Mouse (Mus musculus) mesoderm, embryonic 11.5 days (tissue): ENCODE measurements around the gene Rgs12.

Experiments used
- DNase-seq: peaks from one replicate; pipeline ENCODE4 v3.0.0-alpha.2; 2012; ENCODE audit warnings: low read depth, low spot score

Rgs12 gene

DNA sequence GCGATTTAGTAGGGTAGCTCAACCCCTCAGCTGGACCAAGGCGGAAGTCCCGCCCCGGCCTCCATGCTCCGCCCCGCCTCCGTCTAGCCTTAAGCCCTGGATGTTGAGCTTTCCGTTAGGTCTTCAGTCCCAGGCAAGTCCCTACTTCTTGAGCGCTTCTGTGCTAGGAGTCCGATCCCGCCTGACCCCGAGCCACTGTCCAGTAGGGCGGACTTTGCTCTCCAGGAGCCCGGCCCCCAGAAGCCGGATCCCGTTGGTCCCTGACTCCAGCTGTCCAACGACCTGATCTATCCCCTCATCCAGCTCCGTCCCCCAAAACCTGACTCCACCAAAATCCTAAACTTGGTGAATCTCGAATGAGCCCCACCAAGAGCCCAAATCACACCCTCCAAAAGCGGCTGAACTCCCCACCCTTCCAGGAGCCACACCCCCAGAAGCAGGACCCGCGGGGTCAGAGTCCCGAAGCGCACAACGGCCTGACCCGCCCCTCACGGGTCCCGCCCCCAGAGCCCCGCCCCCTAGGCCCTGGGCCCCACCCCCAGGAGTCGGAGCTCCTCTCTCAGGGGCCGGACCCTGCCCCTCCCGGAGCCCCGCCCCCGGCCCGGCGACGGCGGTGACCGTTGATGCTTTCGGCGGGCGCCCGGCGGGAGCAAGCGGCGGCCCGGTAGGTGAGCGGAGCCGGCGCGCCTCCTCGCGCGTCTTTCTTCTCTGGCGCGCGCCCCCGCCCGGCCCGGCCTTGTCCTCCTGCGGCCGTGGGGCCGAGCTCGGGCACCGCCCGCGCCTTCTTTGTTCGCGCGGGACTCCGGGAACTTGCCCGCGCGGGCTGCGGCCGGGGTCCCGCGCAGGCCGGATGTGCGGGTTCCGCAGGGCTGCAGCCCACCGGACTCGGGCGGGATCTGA lies at the start of gene Rgs12:
TSS of gene Rgs12 (plus strand) at position 585 of the 900 bp plus-strand sequence.
- DNase-seq, result peak; percentile 87

DNA sequence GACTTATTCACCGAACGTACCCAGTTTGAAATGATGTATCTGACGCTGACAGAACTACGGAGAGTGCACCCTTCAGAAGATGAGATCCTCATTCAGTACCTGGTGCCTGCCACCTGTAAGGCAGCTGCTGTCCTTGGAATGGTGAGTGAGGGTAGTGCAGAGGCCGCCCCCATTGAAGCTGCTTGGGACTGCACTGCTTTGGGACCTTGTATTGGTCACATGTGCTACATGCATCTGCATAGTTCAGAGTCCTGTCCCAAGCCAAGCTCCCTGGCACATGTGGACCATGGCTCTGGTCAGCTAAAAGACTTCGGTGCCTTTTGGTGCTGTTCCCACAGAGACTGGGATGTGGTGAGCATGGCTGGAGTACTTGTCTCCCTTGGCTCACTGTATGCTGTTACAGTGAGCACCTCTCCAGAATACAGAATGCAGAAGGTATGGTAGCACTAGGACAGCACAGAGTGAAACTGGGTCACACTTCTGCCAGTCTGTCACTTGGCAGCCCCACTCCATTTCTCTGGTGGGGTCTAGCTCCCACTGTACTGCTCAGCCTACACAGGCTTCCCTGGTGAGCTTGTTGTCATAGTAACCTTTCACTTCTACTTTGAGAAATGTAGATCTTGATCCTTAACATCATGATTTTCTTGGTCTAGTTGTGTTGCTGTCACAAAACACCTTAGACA lies 49.3 kb upstream of the Rgs12 start:
- no peak for DNase-seq

DNA sequence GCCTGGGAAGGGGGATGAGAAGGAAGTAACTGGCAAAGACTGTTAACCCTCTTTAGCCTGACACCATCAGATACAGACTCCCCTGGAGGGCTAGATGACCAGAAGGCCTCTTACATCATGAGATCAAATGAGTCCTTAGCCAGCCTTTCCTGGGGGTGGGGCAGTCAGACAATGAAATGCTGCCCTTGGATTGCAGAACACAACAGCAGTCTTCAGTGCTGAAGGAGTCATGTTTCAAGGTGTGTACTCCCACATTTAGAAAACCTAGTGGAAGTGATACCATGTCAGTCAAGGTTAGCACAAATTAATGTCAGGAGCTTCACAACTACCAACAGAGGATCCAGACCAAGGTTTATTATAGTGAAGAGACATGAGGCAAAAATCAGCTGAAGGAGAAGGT lies 46.9 kb upstream of the Rgs12 start:
- DNase-seq, result no peak

DNA sequence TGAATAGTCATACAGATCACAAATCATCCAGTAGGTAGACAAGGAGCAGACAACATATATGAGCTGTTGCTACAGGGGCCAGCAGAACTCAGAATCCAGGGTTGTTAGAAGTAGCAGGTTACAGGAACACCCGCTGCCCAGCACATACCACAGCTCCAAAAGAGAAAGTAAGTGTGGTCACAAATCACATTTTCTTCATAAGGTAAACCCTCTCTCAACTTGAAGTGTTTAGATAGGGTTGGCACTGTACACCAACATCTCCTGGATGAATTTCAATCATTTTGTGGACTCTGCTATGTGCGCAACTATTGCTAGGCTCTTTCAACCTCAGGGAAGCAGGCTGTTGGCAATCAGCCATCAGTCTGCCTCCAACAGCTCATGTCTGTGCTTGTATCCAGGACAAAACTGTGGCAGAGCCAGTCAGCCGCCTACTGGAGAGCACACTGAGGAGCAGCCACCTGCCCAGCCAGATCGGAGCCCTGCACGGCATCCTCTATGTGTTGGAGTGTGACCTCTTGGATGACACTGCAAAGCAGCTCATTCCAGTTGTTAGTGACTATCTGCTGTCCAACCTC lies 46.3 kb upstream of the Rgs12 start:
- no peak for DNase-seq

DNA sequence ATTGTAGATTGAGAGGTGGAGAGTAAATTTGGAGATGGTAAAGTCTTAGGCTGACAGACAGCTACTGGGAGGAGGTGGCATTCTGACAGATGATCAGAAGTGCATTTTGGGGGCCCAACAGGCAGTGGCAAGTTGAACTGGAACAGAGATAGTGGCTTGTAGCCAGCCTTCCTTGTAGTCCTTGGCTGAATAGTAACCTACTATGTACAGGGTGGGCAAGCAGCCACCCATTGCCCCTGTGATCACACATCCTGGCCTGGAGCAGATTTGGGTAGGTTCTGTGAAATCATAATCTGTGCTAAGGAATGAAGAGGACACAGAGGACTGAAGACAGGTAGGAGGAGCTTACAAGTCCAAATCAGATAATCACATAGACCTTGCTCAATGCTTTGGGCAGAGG lies 44.8 kb upstream of the Rgs12 start:
- DNase-seq, result no peak

DNA sequence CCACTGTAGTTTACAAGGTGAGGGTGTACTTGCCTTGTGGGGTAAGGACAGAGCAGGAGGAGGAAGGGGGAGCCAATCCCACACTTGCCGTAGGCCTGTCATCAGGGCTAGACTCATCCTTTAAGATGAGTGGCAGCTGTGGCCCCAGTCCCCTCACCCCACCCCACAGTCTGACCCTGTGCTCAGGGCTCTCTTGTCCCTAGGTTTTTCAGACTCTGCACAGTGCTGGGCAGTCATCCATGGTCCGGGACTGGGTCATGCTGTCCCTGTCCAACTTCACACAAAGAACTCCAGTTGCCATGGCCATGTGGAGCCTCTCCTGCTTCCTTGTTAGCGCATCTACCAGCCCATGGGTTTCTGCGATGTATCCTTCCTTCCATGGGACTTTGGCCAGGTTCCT lies 42.0 kb upstream of the Rgs12 start:
- DNase-seq, result no peak

DNA sequence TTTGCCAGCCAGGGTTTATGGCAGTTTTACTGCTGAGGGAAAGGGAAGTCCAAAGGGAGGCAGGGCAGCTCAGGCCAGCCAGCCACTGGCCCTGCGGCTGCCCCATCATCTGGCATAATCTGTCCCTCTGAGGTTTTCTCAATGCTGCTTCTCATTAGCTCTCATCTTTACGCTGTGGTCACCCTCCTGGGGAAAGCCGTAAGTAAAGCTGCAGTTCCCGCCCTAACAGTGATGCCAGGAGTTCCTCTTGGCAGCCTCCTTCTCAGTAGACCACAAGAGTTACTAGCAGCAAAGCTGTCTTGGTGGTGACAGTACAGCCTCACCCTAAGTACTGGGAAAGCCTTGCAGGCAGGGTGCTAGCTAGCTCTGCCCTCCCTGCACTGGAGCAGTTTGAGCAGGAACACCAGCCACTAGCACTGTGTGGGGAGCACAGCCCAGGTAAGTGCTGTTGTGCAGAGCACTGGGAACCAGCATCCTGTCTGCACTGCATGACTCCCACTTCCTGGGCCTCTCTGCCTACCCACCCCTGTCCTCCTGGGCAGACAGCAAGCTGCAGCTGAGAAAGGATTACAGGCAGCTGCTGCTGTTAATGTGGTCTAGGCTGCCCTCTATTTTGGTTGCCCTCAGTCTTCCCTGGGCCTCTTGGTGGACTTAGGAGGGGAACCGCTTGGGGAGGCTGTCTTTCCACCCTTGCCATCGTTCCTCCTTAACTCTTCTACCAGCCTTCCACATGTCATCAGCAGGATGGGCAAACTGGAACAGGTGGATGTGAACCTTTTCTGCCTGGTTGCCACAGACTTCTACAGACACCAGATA lies 41.1 kb upstream of the Rgs12 start, which contains the start of gene Msantd1:
TSS of gene Msantd1 (plus strand) at position 103 of the 816 bp plus-strand sequence.
- no peak for DNase-seq

DNA sequence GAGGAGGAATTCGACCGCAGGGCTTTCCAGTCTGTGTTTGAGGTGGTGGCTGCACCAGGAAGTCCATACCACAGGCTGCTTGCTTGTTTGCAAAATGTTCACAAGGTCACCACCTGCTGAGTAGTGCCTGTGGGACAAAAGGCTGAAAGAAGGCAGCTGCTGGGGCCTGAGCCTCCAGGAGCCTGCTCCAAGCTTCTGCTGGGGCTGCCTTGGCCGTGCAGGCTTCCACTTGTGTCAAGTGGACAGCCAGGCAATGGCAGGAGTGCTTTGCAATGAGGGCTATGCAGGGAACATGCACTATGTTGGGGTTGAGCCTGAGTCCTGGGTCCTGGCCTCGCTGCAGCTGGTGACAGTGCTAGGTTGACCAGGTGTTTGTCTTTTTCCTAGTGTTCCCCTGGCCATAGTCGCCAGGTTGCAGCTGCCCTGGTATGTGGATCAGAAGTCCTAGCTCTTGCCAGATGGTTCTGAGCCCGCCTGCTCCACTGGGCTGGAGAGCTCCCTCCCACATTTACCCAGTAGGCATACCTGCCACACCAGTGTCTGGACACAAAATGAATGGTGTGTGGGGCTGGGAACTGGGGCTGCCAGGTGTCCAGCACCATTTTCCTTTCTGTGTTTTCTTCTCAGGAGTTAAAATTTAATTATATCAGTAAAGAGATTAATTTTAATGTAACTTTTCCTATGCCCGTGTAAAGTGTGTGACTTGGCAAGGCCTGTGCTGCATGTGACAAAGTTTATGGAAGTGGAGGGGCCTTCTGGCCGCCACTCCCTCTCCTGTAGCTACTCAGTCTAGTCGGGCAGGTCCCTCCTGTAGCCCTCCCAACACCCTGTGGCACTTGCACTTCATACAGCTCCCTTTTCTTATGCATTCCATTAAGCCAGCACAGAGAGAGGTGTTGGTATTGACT lies 40.3 kb upstream of the Rgs12 start:
- no peak for DNase-seq

DNA sequence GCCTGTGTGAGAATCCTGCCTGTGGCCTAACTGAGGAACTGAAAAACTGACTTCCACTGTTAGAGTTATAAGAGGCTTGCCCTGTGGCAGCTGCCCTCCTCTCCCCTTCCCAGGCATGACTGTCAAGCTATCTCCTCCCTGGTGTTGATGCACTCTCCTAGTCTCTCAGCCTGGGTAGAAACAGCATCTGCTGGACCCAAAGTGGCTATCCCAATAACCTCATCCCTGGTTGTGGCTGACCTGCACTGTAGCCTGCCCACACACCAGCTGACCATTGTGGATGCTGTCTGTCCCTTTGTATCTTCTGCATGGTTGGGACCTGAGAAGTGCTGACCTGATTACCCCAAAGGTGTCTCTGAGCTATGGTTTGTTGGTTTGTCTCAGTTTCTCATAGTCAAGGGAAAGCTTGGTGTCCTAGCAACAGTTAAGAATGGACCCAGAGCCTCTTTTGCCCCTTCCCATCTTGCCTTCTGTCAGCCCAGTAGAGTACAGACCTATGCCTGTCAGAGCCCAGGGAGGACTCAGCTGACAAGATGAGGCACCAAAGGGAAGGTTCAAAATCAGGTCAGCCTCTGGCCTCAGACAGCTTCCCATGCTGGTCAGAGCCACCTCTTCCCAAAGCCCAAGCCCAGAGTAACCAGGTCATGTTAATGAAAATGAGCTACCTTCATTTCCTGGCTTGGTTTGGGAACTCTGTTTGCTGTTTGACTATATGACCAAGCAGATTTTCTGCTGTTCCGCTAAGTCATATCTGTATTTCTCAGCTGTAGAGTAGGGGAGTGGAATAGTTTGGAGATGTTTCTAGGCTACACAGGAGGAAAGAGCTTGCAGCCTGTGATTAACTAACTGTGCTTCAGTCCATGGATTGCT lies 39.4 kb upstream of the Rgs12 start:
- no peak for DNase-seq

DNA sequence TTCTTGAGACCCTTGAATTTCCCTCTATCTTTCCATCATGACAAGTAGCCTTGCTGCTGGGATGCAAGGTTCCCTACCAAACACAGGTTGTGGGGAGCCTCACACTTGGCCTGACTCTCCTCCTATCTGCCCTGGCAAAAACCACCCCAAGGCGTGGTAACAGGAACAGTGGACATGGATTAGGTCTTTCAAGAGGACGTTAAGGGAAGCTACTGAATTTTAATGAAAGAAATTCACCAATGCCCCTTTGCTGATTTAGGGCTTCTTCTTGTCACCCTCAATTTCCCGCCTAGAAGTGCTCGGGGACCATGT lies 38.8 kb upstream of the Rgs12 start:
- DNase-seq, result no peak

DNA sequence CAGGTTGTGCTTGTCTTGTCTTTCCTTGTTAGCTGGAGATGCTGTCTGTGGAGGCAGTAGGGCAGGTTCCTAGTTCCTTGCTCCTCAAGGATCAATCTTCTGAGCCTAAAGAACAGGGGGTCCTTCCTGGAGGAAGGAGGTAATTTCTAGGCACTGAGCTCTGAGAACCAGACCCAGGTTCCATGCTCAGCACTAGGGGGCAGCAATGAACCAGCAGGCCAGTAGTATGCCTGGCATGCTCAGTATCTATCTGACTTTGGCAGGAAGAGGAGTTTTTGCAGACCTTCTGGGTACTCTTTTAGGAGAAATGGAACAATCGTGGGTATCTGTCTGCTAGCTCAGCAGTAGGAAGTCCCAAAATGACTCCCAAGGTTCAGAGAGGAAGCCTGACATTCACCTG lies 33.4 kb upstream of the Rgs12 start:
- peak; percentile 72 for DNase-seq

DNA sequence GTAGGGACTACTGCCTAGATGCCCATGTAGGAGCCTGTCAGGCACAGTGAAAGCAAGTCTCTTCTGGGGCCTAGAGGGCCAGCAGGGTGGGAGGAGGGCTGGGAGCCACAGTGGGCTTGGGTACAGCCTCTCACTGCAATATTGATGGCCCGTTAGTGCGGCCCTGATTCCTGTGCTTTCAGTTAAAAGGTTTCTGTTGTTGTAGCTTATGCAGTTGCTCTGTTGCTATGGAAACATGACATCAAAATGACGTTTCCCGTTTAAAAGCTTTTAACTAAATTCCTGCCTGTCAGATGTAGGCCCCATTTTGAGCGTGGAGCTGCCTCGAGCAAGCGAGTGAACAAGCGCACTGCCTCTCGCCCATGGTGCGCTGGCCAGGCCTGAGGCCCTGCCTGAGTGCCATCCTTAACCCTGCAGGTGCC lies 32.0 kb upstream of the Rgs12 start:
- DNase-seq, result peak; percentile 45

DNA sequence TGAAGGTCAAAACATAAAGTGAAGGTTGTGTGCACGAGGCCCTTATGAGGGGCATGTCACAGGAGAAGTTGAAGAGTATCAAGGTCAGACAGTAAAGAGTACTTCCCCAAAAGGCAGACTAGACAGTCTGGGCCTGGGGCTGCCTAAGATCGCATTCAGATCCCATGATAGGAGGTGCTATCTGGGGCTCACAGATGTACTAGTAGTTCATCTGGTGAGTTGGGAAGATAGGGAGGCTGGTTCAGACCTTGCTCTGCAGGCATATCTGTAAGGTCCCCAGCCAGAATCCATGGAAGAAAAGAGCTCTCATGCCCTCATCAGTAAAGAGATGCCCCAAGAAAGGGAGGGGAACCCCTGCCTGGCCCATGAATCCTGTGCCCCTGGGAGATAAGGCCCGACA lies 30.5 kb upstream of the Rgs12 start:
- DNase-seq, result no peak

DNA sequence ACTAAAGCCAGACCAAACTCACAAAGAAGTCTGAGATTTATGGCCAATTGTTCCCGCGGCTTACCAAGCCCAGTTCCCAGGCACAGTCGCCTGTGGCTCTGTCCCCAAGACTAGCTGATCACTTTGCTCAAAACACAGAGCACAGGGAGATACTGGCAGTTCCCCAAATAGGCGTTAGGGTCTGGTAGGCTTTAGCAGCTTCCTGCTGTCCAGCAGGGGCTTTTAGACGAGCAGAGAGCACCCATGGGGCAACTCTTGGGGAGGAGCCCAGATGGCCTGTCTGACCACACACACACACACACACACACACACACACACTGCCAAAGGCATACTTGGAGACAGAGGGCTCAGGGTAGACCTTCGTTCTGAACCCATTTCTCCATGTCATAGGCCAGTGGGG lies 26.7 kb upstream of the Rgs12 start:
- DNase-seq, result peak; percentile 33

DNA sequence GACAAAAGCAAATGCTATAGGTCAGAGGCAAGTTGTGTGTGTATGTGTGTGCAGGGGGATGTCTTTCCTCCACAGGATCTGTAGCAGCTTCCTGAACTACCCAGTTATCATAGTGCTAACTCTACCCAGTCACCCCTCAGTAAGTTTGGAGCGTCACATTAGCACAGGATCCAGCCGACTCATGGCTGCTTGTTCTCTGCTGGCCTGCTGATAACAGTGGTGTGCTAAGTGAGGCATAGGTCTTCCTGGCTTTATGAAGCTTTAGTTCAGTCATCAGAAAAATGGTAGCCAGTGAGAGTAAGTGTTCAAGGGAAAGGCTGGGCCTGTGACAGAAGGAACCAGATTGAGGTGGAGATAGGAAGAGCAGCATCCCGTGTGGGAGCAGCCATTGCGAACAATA lies 25.3 kb upstream of the Rgs12 start:
- DNase-seq, result no peak

DNA sequence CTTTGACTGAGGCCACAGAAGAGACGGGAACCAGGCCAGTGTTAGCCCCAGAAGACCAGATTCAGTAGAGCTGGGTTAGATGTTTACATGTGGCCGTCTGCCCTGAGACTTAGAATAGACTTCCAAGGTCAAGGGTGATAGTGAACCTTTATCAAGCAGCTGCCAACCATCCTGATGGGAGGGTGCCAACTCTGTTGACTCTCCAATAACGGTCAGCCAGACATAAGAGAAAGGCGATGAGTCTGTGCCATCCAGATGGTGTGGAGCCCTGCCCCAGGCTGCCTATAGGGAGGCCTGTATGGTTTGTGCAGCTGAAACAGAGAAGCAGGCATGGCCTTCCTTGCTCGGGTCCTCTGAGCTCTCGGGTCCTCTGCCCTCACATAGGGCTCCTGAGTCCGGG lies 24.7 kb upstream of the Rgs12 start:
- DNase-seq, result no peak

DNA sequence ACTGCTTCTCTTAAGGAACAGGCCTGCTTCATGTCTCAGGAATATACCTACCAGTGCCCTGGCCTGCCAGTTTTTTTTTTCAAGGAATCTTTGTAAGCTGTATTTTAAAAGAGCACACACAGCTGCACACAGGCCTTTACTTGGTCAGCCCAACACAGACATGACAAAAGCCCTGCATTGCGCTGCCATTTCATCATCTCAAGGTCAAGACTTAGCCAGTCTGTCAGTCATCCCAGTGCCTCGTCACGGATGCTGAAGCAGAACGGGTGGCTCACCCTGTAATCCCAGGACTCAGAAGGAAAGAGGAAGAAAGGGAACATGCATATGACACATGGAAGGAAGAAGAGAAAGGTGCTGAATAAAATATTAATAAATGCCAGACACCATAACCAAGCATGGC lies 21.6 kb upstream of the Rgs12 start:
- no peak for DNase-seq

DNA sequence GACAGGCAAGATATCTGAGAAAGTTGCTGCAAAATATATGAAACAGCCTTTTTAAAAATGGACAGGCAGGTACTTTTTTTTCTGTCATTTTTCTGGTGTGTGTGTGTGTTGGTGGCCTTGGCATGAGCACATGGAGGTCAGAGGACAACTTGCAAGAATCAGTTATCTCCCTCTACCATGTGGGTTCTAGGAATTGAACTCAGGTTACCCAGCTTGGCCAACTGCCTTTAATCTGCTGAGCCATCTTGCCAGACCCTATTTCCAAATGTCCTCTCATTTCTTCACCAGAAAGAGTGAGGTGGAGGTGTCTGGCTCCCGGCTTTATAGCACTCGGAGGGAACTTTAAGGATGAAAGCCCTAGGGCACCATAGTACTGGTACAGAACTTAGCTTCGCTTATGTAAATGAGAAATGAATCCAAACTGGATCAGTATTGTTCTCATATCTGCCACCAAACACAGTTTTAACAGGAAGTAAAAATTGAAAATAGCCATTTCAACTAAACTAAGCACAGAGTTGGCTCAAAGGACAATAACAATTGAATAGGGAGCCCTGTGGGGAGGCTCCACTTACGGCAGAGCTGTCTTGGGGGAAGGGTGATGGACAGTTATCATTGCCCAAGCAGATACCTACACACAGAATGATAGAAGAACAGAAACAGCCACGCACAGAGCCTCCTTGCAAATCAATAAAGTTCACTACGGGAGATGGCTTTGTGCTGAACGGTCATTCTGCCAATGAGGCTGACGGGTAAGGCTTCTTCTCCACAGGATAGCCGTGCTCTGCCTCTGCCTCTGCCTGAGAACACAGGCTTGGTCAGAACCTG lies 18.9 kb upstream of the Rgs12 start:
- DNase-seq, result no peak

DNA sequence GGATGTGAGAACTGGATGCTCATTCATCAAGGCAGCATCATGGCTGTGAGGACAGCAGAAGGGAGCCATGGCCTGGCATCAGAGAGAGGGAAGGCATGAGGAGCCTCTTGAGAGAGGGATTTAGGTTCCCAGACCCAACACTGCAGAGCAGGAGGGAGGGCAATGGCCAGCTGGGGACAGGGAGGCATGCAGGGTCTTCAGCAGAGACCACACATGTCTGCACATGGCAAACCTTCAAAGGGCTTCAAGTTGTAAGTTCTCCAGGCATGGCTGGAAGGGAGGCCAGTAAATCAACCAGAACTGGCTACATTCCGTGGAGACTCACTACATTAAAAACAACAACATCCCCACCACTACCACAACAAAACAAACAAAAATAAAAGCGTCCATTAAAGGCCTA lies 18.2 kb upstream of the Rgs12 start:
- no peak for DNase-seq
